Mouse (Mus musculus) hindbrain, postnatal 0 days (tissue): ENCODE results near the gene Ern2. TPM values are rescaled to one million over a fixed set of nuclear protein-coding genes. Genes with fewer than 3 reads are reported as not detected.

Experiments
- ATAC-seq: fragments of 200-750 bp; cut with Nextera tagmentation; 2 replicates; pipeline ENCODE4 v1.8.0; 2017; ENCODE audit warnings: mild to moderate bottlenecking, moderate TSS enrichment, moderate library complexity
- DNase-seq: peaks from one replicate; pipeline ENCODE4 v3.0.0-alpha.2; 2015; ENCODE audit warnings: low spot score
- H3K27ac ChIP-seq: fragments of 300-500 bp; sonication (generic); 2 replicates; pipeline ENCODE4 v1.5.1; 2014; ENCODE audit warnings: mild to moderate bottlenecking
- H3K27me3 ChIP-seq: fragments of 300-500 bp; sonication (generic); 2 replicates; pipeline ENCODE4 v1.6.1; 2014; ENCODE audit warnings: low read length, mixed read lengths; ENCODE audit not compliant: insufficient read depth
- H3K36me3 ChIP-seq: fragments of 300-500 bp; sonication (generic); 2 replicates; pipeline ENCODE4 v1.6.1; 2014; ENCODE audit warnings: low read length, mixed read lengths; ENCODE audit not compliant: insufficient read depth
- H3K4me1 ChIP-seq: fragments of 300-500 bp; sonication (generic); 2 replicates; pipeline ENCODE4 v1.6.1; 2014; ENCODE audit warnings: antibody characterized with exemption, low read length, mixed read lengths; ENCODE audit not compliant: insufficient read depth
- H3K4me2 ChIP-seq: fragments of 300-500 bp; sonication (generic); 2 replicates; pipeline ENCODE4 v1.6.1; 2014; ENCODE audit warnings: low read depth, mild to moderate bottlenecking, low read length, moderate library complexity, mixed read lengths
- H3K4me3 ChIP-seq: fragments of 300-500 bp; sonication (generic); 2 replicates; pipeline ENCODE4 v1.5.1; 2014; ENCODE audit warnings: low read length
- H3K9ac ChIP-seq: fragments of 300-500 bp; sonication (generic); replicated peaks from 2 replicates; pipeline ENCODE4 v1.6.1; 2014; ENCODE audit warnings: mild to moderate bottlenecking, low read length, moderate library complexity, mixed read lengths
- H3K9me3 ChIP-seq: fragments of 300-500 bp; sonication (generic); 2 replicates; pipeline ENCODE4 v1.6.1; 2016; ENCODE audit warnings: low read length, mixed read lengths
- CTCF ChIP-seq: IDR thresholded peaks from 2 replicates; pipeline ENCODE4 v1.5.1; 2016; ENCODE audit warnings: antibody characterized with exemption, control low read depth, low read depth
- WGBS: fragments of 180-500 bp; shearing (Covaris S2); extraction: QIAGEN DNeasy Blood & Tissue Kit; methylation state at CpG from one replicate; pipeline ENCODE4 v1.1.7; 2014; 5-methylcytosine and 5-hydroxymethylcytosine counted together
- polyA plus RNA-seq: library from polyadenylated mRNA; unstranded; fragments of >200 nt; fragmentation: Nextera tagmentation; extraction: Ambion mirVana; gene quantifications from 2 replicates; pipeline ENCODE4 v1.2.1, GENCODE M21; 2015
- total RNA-seq: library from RNA; depleted of rRNA; stranded (reverse); fragments of >200 nt; gene quantifications from 2 replicates; pipeline ENCODE4 v1.2.3, GENCODE M21; 2014

The Ern2 gene
- total and polyA plus RNA-seq, 2 experiments from 2014 or later, result 1.4 to 1.6 TPM

DNA sequence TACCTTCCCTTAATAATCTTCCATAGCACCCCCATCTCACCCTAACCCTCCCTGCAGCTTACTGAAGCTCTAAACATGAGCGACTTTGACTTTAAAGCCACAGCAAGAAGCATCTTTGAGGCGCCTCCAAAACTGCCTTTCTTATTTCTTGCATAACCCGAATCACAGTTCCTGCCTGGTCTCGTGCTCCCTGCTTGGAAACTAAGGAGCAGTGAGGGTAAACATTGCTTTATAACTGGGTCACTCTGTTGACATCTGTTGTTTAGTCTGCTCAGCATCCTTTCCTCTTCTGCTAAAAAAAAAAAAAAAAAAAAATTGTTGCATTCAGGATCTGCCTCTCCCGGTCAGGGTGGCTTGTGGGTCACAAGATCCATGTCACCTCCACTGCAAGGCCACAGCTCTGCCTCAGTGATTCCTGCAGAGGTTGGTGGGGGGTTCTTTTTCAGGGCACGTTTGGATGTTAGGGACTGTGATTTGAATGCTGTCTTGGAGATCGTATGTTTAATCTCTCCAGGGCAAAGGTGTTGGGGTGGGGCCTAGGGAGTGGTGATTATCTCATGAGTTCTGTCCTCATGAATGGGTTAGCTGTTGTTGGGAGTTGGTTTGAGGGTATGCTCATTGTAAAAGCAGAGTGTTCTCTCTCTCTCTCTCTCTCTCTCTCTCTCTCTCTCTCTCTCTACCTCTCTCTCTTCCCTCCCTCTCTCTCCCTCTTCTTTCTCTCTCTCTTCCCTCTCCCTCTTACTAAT lies 22.4 kb upstream of the Ern2 start:
- Histone ChIP-seq H3K4me2 (no peak overlapping the region), H3K4me3 (no peak overlapping the region), H3K4me1 (no peaks in the 10 kb centered on the region; the same call in 1 of the 2 replicates), H3K9me3 (no peaks in the 10 kb centered on the region), H3K36me3 (no peaks in the 10 kb centered on the region), H3K27ac (no peak overlapping the region), H3K27me3 (no peaks in the 10 kb centered on the region), H3K9ac (no peak overlapping the region)
- DNase-seq (no peak), ATAC-seq (no peak)
- no peak for TF ChIP-seq CTCF
- 58% methylated on average over 7 of the region's 7 CpGs for WGBS

DNA sequence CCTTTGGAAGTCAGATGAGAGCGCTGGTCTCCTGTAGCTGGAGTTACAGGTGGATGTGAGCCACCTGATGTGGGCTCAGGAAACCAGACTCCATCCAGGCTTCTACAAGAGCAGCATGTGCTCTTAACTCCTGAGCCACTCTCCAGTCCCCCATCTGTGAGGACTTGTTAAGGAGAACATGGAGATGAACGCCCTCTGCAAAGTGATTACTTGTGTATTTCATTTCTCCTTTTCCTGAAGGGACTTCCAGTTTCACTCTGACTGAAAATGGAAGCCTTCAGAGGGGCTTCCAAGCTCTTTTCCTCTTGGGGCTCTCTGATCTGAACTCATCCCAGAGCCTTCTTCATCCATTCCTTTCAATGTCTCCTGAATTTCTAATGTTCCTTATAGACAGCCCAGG lies 20.1 kb upstream of the Ern2 start:
- no peak overlapping the region for H3K27ac ChIP-seq
- no peaks in the 10 kb centered on the region for H3K36me3 ChIP-seq
- H3K9ac ChIP-seq, result no peak overlapping the region
- WGBS, result 72% methylated on average over 2 of the region's 2 CpGs
- no peak for DNase-seq
- H3K27me3 ChIP-seq, result no peaks in the 10 kb centered on the region
- H3K4me1 ChIP-seq, result no peaks in the 10 kb centered on the region; the same call in 1 of the 2 replicates
- no peak for ATAC-seq
- no peak overlapping the region for H3K4me2 ChIP-seq
- no peak for TF ChIP-seq CTCF
- H3K4me3 ChIP-seq, result no peak overlapping the region
- H3K9me3 ChIP-seq, result no peaks in the 10 kb centered on the region

DNA sequence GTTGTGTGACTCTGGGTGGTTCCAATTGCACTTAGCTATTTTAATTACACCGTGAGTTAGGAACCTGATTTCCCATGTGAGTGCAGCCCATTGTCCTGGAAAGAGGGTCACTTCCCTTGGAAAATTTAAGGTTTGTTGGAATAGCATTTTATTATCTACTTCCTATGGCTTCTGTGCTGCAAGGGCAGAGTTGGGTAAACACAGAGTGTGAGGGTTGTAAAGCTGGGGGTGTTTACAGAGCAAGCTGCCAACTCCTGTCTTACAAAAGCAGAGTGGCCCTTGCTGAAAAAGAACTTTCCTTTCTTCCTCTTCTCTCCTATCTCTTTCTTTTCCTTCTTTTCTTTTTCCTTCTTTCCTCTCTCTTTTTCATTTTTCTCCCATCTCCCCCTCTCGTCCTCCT lies 17.9 kb upstream of the Ern2 start:
- Histone ChIP-seq H3K4me1 (no peaks in the 10 kb centered on the region; the same call in 1 of the 2 replicates), H3K9me3 (no peaks in the 10 kb centered on the region), H3K4me3 (no peak overlapping the region), H3K36me3 (no peaks in the 10 kb centered on the region), H3K27ac (no peak overlapping the region), H3K4me2 (no peak overlapping the region), H3K9ac (no peak overlapping the region), H3K27me3 (no peaks in the 10 kb centered on the region)
- 64% methylated on average over 2 of the region's 2 CpGs for WGBS
- ATAC-seq (no peak), DNase-seq (no peak)
- no peak for TF ChIP-seq CTCF

DNA sequence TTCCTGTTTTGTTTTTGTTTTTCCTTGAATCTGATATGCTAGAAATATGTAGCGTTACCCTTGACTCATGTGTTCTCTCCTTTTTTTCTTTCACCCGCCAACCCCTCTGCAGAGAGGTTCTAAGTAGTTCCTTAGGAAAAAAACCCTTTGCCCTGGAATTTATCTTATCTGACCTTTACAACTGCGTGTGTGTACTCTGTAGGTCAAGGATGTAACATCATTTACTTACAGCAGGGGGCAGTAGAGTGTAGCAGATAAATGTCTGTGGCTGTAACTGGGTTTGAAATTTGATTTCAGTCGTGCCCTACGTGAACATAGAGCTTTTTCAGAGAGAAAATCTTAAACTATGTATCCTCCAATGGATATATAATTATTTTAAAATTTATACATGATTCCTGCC lies 13.3 kb upstream of the Ern2 start:
- no peak overlapping the region for H3K4me3 ChIP-seq
- whole genome bisulfite sequencing, result 34% methylated on average over 5 of the region's 5 CpGs
- H3K4me2 ChIP-seq, result no peak overlapping the region
- no peak overlapping the region for H3K9ac ChIP-seq
- DNase-seq, result peak; percentile 80
- no peak for ATAC-seq
- TF ChIP-seq CTCF, result peak; percentile 83
- H3K36me3 ChIP-seq, result no peaks in the 10 kb centered on the region
- H3K9me3 ChIP-seq, result no peaks in the 10 kb centered on the region
- H3K27ac ChIP-seq, result no peak overlapping the region
- no peaks in the 10 kb centered on the region for H3K4me1 ChIP-seq
- no peaks in the 10 kb centered on the region for H3K27me3 ChIP-seq

DNA sequence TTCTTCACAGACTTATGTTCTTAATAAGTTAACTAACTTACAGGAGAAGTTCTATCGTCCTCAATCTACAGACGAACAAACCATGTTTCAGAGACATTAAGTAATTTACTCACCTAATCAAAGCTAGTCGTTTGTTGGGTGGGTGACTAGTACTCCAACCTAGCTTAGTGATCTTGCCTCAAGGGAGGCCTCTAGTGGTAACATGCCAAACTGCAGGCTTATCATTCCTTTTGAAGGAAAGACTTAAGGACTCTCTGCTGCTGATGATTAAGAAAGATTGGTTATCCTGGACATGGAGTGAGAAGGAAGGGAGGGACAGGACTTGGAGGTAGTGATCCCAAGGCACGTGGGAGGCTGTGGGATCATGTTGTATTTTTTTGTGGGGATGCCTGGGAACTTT lies 11.3 kb upstream of the Ern2 start:
- no peaks in the 10 kb centered on the region for H3K36me3 ChIP-seq
- ATAC-seq (no peak), DNase-seq (peak; percentile 72)
- H3K9me3 ChIP-seq, result no peaks in the 10 kb centered on the region
- H3K9ac ChIP-seq, result no peak overlapping the region
- no peak overlapping the region for H3K27ac ChIP-seq
- 42% methylated on average over 4 of the region's 4 CpGs for WGBS
- H3K4me1 ChIP-seq, result no peaks in the 10 kb centered on the region
- TF ChIP-seq CTCF, result peak; percentile 89
- no peaks in the 10 kb centered on the region for H3K27me3 ChIP-seq
- H3K4me2 ChIP-seq, result no peak overlapping the region
- H3K4me3 ChIP-seq, result no peak overlapping the region

DNA sequence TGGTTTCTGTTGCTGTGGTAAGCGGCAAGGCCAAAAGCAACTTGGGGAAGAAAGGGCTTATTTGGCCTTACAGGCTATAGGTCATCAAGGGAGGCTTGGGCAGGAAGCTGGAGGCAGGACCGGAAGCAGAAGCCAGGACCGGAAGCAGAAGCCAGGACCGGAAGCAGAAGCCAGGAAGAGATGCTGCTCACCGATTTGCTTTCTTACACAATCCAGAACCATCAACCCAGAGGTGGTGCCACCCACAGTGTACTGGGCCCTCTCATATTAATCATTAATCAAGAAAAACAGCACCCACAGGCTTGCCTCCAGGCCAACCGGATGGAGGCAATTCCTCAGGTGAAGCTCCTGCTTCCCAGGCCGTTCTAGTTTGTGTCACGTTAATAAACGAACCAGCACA lies 10.8 kb upstream of the Ern2 start:
- H3K4me2 ChIP-seq, result no peak overlapping the region
- 87% methylated on average over 9 of the region's 9 CpGs for WGBS
- no peaks in the 10 kb centered on the region for H3K36me3 ChIP-seq
- ATAC-seq, result no peak
- H3K9ac ChIP-seq, result no peak overlapping the region
- no peak overlapping the region for H3K27ac ChIP-seq
- no peak overlapping the region for H3K4me3 ChIP-seq
- no peak for TF ChIP-seq CTCF
- H3K9me3 ChIP-seq, result no peaks in the 10 kb centered on the region
- no peak for DNase-seq
- no peaks in the 10 kb centered on the region for H3K4me1 ChIP-seq
- H3K27me3 ChIP-seq, result no peaks in the 10 kb centered on the region

DNA sequence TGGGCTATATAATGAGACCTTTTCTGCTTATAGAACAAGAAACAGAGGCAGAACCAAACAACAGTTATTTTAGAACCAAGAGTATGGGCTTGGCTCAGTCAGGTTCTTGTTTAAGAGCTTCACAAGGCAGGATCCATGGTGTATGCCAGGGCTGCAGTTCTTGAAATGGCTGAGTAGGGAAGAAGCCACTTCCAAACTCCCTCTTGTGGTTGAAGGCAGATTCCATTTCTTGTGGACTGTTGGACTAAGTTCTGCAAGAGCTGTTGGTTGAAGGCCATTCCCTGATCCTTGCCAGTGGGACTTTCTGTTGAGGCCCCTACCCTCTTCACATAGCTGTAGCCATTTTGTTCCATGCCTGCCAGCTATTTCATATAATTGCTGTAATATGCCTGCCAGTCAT lies 7.9 kb upstream of the Ern2 start:
- Histone ChIP-seq H3K4me2 (no peak overlapping the region), H3K9me3 (no peaks in the 10 kb centered on the region), H3K27ac (no peak overlapping the region), H3K36me3 (no peaks in the 10 kb centered on the region), H3K9ac (no peak overlapping the region), H3K27me3 (no peaks in the 10 kb centered on the region), H3K4me1 (no peaks in the 10 kb centered on the region), H3K4me3 (no peak overlapping the region)
- DNase-seq (no peak), ATAC-seq (no peak)
- TF ChIP-seq CTCF, result peak; percentile 18; the same call in 1 of the 2 replicates
